Mouse (Mus musculus) cortical plate, adult 2 months (tissue): Measurements from ENCODE around the gene Dnaic2.

ENCODE experiments used
- CTCF ChIP-seq: fragments of 200-500 bp; IDR thresholded peaks from 2 replicates; pipeline ENCODE4 v1.5.1; 2011; ENCODE audit warnings: mild to moderate bottlenecking, control low read depth, low read length; ENCODE audit not compliant: insufficient read depth; ENCODE audit errors: extremely low read depth
- POLR2A ChIP-seq: fragments of 200-500 bp; IDR thresholded peaks from 2 replicates; pipeline ENCODE4 v1.6.1; 2011; ENCODE audit warnings: mild to moderate bottlenecking, low read length, control low read depth; ENCODE audit not compliant: insufficient read depth; ENCODE audit errors: extremely low read depth

GRCm38 (mm10) chr11:114704071-114704913, 22.9 kb upstream of the Dnaic2 start:
- no peak for TF ChIP-seq CTCF
- TF ChIP-seq POLR2A, result no peak
